Mouse (Mus musculus) lung, postnatal 25 days (tissue): Measurements from ENCODE around the gene Mpeg1.

Source experiments
- DNase-seq: peaks from one replicate; pipeline ENCODE4 v3.0.0; 2022; ENCODE audit warnings: low spot score

Gene Mpeg1

DNA sequence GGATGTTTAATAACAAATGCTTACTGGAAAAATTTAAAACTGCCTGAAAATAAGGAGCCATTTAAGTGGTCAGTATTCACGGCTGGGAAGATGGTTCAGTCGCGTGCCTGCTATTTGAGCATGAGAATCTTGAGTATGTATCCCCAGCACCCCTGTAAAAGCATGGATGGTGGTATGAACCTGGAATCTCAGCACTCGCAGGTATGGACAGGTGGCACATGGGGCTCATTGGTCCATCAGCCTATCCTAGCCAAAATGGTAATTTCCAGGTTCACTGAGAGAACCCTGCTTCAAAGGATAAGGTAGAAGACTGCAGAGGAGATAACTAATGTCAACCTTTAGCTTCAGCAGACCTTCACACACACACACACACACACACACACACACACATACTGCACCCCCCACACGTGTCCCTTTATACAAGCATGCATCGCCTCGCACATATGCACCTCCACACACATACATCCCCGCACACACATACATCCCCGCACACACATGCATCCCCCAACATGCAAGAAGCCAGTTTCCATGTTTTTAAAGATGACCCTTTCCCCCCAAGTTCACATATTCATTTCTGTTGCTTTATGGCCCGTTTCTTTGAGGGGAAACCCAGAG lies 5.1 kb downstream of the Mpeg1 start:
- no peak for DNase-seq

DNA sequence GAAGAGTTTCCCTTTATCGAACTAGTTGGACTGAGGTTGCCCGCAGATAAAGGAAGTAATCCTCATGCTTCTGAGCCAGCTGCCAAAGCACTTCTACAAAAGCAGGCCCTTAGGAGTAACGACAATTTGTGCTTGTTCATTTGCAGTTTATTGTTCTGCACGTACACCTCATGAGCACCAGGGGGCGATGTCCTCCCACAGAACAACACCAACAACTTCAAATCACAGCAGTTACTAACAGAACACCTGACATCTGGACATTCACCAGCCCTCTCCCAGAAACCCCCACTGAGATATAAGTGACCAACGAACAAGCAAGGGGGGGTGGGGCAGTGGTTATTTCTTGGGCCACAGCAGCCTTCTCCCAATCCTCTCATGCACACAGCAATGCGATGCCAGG lies 5.6 kb downstream of the Mpeg1 start:
- DNase-seq, result peak; percentile 78

DNA sequence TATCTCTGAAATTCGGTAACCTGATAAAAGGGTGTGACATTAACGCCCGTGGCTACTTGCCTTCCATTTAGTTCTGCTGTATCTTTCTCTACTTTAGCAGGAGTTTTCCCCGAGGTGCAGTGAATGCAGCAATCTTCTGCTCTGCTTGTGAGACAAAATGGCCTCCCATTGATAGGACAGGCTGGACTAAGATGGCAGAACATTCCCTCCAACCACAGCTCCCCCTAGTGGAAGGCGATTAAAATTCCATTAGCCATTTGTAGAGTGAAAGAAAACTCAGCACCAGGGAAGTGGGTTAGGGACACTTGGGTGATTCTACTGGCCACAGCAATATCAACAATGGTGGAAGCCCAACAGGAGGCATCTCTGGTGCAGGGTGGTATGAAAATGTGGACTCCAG lies 6.9 kb downstream of the Mpeg1 start:
- peak; percentile 61 for DNase-seq

DNA sequence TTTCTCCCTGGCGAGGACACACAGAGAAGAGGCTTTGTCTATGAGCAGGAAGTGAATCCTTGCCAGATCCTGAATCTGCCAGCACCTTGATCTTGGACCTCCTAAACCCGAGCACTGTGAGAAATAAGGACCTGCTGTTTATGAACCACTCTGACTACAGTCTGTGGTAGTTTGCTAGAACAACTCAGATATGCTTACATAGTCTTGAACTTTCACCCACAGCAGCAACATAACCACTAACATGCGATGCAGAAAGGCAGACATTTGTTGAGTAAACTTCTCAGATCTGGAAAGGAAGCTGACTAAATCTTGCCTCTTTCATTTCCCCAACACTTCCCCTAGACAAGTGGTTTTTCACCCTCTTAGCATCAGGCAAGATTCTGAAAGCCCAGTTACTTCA lies 11.3 kb downstream of the Mpeg1 start:
- DNase-seq, result peak; percentile 53

DNA sequence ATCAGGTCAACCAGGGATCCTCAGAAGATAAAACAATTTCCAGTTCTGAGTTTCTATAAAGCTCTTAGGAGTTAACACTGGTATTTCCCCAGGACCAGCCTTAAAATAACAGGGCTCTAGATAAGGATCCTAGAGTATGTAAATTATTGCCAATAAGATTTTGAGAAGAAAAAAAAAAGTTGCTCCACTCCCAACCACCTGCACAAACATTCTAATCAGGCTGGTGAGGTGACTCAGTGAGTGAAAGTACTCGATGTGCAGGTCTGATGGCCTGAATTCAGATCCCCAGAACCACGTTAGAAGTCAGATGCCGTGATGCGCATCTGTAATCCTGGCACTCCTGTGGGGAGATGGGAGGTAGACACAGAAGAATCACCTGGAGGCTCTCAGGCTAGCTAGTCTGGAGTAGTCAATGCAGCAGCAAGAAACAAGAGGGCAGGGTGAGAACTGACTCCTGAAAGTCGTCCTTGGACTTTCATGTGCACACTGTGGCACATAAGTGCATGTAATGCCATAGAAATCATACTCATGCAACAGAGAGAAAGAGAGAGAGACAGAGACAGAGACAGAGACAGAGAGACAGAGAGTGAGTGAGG lies 11.9 kb downstream of the Mpeg1 start:
- DNase-seq, result no peak

DNA sequence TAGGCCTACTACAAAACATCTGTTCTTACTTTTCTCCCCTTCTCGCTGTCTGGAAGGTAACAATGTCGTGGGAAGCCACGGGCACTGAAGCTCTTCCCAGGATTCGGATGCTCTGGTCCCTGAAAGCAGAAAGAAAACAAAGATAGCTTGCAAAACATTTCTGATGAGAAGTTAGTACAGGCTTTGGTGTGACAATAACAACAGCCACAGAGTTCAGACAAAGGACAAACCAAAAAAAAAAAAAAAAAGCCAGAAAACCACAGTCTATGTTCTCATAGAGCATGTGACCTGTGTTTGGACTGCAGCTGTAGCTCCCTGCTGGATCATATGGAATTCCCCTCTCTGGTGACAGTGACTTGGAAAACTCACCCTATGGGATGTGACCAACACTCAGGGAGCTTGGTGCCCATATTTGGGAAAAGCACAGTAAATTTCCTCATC lies 12.6 kb downstream of the Mpeg1 start:
- DNase-seq, result no peak

DNA sequence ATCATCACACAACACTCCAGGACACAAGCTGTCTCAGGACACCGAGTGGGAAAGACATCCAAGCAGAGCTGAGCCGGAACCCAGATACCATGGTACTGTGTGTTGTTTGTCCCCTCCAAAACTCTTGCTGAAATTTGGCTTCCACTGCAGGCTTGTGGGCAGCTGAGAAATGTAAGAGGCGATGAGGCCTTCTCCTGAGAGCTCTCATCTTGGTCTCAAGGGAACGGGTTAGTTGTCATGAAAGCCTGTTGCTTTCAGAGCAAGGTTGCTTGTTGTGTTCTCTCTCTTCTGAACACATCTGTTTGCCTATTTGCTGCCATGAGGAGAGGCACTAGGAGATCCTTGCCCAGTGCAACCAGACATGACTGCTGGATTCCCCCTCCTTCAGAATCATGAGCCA lies 13.4 kb downstream of the Mpeg1 start:
- no peak for DNase-seq

DNA sequence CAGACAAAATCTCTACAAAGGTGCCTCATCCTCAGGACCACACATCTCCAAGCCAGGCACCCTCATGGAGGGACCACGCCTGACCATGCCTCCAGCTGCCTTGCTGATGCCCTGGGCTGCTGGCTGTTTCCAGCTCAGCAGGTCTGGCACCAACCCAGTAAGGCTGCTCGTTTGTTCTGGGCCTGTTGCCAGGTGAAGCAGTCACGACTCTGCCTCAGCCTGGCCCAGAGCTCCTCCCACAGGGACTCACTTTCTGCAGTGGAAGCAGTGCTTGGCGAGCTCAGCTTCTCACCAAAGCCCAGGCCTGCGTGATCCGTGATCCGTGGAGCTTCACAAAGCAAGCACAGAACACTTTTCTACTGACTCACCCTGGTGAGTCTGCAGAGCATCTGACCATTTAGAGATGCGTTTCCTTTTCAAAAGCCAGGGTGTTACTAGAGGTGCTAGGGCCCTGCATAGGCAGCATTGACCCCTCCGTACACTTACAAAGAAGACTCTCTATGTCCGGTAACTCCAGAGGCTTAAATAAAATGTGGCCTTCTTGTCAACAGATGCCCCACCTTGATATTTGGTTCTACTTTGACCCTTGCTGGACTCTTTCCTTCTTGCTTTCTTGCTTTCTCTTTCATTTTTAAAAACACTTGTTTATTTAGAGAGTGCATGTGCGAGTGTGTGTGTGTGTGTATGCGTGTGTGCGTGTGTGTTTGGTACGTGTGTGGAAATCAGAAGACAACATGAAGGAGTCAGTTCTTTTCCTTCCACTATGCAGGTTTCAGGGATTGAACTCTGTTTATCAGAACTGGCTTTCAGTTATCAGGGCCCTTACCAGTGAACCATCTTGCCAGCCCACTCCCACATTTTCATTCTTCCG lies 15.0 kb downstream of the Mpeg1 start:
- DNase-seq, result peak; percentile 90

DNA sequence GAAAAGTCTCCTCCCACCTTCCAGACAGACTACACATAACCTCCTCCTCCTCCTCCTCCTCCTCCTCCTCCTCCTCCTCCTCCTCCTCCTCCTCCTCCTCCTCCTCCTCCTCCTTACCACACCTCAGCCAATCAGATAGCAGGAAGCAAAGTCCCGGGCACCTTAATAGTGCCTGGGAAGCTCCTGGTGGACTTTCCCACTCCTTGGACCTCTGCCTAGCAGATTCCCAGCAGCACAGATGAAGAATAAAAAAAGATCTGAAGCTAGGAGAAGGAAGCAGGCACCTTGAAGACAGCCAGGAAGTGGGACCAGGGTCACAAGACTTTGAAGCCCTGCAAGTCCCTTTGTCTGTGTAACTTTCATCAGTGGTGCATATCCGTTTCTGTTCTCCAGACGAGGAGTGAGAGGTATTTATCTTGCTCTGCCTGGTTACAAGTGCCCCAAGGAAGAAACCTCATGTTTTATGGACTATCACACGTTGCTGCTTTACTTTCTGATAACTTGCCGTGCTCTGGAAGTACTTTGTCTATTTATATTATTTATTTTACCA lies 16.2 kb downstream of the Mpeg1 start:
- no peak for DNase-seq

DNA sequence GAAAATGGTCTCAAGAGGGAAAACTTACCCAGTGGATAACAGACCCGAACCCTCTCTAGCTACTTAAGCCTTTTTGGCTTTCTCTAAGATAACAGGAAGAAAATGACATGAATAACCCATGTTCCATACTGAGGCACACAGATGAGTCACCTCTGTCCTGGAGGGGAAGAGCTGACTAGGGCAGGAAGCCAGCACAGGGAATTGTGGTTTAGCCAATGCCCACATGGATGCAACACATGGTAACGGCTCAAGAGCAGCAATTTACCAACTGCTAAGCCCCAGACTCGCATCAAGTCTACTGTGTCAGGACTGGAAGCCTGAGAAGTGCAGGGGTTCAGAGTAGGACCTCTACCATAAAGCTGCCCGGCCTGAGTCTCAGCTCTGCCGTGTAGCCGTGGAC lies 17.8 kb downstream of the Mpeg1 start:
- DNase-seq, result no peak

DNA sequence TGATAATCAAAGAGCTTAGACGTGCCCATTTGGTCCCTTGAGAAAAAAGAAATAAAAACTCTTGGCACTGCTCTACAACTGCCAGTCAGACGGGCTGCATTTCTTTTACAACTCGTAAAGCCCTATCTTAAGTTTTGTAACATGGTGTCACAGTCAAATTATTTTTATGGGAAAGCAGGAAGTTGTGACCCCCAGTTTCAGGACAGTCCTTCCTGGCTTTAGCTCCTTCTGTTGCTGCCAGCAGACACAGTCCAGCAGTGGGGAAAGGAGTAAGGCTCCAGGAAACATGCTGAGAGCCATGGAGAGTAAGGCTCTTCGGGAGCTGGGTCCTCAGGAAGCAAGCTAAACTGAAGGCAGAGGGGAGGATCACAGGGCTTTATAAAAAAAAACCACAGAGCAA lies 23.2 kb downstream of the Mpeg1 start:
- DNase-seq, result no peak

DNA sequence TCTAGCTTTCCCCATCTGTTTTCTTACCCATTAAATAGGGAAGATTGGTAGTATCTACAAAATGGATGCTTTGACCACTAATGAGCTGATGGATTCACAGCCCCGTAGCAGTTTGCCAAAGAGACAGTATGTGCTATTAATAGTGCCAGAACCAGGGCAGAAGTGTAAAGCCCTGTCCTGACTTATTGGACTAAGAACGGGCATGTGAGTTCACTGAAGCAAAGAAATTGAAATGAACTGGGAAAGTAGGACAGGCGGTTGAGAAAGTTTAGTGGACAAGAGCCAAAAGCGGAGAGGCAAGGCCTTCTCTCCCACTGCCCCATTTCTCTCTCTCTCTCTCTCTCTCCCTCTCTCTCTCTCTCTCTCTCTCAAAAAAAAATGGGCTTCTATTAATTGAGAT lies 23.6 kb downstream of the Mpeg1 start:
- no peak for DNase-seq

DNA sequence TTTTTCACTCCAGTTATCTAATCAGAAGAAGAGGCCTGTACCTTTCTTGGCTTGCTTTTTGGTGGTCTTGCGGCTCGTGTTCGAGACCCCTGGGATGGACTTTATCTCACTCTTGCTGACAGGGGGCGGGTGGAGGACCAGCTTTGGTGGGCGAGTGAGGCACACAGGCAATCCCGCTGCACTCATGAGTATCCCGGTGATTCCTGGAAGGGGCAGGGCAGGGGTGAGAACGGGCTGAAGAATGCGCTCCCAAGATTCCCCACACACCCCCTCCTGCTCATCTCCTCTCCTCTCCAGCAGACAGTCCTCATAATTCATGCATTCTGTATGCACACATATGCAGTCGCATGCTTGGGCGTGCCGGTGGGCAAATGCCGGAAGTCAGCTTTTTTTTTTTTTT lies 24.6 kb downstream of the Mpeg1 start:
- no peak for DNase-seq

DNA sequence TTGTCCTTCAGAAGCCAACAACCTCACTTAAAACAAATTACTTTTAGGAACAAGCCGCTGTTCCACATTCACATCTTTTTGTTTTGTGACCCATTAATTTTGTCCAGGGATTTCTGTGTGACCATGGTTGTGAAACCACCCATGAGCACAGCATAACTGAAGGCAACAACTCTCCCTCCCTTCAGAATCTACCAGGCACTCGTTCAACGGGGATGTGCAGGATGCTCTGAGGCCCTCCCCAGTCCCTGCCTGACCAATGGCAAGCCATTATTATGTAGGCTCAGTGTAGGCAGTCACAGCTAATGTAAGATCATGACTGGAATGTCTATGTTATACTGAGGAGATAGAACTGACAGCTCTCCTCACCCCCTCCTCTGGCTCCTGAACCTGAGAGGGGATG lies 25.1 kb downstream of the Mpeg1 start:
- DNase-seq, result no peak

DNA sequence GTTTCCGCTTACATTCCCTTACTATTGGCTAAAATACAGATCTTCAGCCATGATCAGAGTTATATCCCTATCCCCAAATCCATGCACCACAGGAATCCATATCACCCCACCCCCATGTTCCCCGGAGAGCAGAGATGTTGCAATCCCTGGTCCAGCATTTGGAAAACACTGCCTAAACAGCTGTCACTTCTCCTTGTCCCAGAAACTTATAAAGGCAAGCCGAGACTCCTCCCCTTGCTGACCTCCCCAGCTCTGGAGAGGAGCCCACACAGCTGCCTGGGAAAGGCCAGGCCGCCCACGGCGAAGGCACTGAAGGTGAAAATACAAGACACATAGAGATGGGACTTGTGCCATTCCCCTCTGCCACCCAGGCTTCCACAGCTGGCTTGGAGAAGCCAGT lies 26.3 kb downstream of the Mpeg1 start:
- DNase-seq, result peak; percentile 81

DNA sequence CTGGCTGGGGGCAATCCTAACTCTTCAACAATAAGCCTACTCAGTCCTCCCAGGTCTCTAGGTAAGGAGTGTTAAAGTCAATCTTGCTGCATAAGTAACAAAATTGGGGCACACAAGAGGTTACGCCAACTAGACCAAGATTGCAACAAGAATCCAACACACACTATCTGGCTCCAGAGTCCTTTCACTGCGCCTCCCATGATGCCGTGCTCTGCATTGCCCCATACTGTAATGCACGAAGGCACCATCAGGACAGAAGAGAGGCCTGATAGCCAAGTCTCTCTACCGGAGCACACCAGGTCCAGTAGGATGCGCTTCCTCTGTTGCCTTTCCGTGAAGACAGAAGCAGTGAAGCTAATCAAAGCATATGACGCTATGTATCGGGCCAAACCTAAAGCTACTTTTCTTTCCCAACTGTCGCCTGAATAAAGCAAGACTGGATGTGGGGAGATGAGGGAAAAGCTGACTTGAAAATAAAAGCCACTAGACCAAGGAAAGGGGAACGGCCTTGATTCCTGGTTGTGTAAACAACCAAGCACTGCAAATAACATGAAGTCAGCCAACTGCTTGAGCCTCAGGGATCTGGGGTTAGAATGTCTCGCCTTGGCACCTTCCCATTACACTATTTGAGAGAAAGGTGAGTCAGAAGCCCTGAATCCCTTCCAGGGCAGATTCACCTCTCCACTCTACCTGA lies 27.1 kb downstream of the Mpeg1 start:
- no peak for DNase-seq

DNA sequence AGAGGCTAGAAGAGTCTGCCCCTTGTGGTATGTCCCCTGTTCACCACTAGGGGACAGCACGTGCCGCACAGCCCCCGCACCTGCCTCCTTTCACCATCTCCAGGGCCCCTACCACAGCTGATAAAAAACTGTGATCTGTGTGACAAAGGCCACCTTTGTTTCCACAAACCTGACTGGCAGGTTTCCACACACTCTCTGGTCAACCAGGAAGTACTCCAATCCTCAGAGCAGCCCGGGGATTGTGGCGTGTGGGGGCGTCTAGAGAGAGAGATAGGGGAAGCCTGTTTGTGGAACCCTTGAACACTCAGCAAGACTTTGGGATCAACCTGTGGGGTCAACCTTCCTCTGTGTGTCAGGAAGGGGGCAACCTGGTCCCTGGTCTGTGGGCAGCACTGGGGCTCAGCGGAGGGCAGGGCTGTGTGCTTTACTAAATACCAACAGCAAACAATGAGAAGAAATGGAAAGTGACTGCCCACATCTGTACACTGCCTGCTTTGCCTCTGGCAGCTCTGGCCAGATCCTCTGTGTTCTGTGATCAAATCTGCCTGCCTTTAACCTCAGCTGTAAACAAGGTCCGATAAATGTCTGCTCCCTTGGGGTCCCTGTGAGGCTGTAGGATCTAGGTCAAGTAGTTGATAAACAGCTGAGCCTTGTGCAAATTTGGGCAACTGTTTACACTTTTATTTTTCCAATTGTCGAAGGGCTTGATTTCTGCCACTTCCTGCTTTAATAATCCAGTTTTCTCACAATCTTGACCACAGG lies 27.8 kb downstream of the Mpeg1 start:
- DNase-seq, result no peak

DNA sequence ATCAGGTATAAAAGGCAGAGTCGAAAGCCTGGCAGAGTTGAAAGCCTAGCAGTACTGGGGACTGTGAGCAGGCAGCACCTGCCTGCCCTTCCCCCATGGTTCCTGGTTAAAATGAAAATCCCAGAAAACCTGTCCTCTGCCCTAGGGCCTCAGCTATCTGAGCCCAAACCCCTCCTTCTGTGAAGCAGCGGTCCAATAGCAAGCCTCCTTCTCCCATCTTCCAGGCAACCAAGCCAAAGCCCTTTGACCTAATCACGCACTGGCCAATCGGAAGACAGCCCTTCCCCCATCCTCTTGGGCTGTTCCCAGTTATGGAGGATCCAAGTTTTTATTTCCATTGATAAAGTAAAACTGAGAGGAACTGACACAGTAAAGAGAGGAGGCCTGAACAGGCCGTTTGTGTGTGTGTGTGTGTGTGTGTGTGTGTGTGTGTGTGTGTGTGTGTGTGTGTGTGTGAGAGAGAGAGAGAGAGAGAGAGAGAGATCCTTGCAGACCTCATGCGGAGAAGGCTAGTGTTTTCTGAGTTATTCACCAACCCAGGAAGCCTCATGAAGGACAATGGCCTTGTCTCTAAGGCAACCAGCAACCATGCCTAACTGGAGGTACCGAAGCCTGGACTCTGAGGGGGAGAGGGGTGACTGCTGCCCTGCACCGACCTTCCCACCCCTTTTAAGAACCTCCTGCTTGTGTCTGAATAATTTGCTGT lies 28.5 kb downstream of the Mpeg1 start:
- DNase-seq, result no peak

DNA sequence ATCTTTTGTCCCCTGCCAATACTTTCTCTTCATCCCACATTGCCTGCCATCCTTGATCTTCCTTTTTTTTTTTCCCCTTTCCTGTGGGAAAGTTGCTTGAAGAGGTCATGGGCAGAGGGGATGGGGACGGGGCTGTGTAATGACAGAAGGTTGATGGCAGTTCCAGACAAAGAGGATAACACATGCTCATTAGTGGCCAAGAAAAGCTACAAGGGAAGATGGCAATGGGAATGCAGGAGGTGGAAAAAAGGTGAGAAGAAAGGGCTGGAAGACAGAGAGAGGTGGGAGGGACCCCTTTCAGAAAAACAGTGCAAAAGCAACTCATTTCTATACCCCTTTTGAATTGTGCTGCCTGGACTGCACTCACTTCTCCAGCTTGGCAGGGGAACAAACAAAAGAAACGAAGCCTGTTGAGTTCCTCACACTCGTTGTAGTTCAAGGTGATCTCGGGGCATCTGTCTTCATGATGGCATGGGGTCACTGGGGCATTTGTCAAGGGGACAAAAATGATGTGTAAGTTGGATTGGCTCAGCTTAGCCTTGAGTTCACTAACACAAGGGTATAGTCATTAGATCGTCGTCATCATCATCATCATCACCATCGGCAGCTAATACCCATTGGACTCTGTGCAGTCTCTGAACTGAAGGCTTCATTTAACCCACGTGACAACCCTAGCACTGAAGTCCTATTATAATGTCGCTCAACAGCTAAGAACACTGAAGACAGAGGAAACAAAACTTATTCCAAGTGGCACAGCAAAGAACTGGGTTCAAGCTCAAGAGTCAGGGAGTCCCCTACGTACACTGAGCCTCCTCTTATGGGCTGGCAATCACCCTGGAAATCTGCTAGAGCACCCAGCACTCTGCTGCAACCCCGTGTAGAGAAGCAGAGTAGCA lies 29.3 kb downstream of the Mpeg1 start:
- DNase-seq, result no peak

DNA sequence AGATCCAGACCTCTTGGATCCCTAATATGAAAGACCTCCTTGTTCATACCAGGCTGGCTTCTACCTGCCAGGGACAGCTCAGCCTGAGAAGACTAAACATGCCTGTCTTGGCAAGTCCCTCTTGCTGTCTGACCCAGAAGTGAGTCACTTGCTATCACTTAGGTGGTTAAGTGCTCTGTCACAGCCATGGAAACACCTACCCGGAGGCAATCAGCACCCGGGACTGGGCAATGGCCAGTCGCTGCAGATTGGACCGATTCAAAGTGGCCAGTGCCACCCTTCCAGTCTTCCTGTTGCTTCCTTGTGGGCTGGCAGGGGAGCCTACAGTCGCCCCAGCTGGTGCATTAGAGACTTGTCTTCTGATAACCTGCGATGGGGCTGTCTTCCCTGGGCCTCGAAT lies 31.1 kb downstream of the Mpeg1 start:
- no peak for DNase-seq
